Mouse (Mus musculus) embryonic stem cell, embryonic (primary cell): ENCODE measurements at regions not wholly inside any gene's neighbourhood (a gene's known extent, or its start where the extent isn't known, plus 50 kb on each side); places are given as distances from the start of the nearest gene placed in this dataset.

ENCODE experiments used
- CTCF ChIA-PET, 4 experiments: fragments of 300-600 bp in 2 of 4; fragments of 350-600 bp in 2 of 4; sonication (Branson Sonifier 250); formaldehyde crosslinking; loops; one replicate each; lab custom pipeline; 2022; ENCODE audit warnings: inconsistent platforms in 2 of 4; lab: Charles Lee
- POLR2A ChIA-PET, 4 experiments: fragments of 300-600 bp in 2 of 4; fragments of 350-600 bp in 2 of 4; sonication (Branson Sonifier 250); formaldehyde crosslinking; loops; one replicate each; lab custom pipeline; 2022; ENCODE audit warnings: antibody characterized with exemption in 4 of 4, inconsistent platforms in 1 of 4; lab: Charles Lee

- ChIA-PET POLR2A (no interaction called here), CTCF (no interaction called here)
Observed at GRCm38 (mm10) chr1:92386752-92387151, 86.9 kb downstream of the Ndufa10 start.

GRCm38 (mm10) chr1:92384945-92385344 is 88.7 kb downstream of the Ndufa10 start:
- ChIA-PET CTCF (no interaction called here), POLR2A (no interaction called here)

GRCm38 (mm10) chr1:92383749-92384148 is 89.9 kb downstream of the Ndufa10 start:
- CTCF ChIA-PET: interaction anchor here in 2 of 4 experiments (0.6 kb wide), 2 partner anchors 41 to 138 kb away, joined by 3 to 7 read pairs; no protein-coding TSS in a partner anchor
- POLR2A ChIA-PET: interaction anchor here in 1 of 4 experiments (0.7 kb wide), 1 partner anchor 21 kb away, joined by 3 read pairs; no protein-coding TSS in a partner anchor

- ChIA-PET CTCF (interaction anchor here in 1 of 4 experiments (1.0 kb wide), 1 partner anchor 75 kb away, joined by 3 read pairs; no protein-coding TSS in a partner anchor), POLR2A (no interaction called here)
Observed at GRCm38 (mm10) chr1:92379510-92379886, 94.2 kb downstream of the Ndufa10 start.

GRCm38 (mm10) chr1:92378741-92379509 is 94.7 kb downstream of the Ndufa10 start:
- POLR2A ChIA-PET: no interaction called here
- CTCF ChIA-PET: interaction anchor here in 1 of 4 experiments (1.0 kb wide), 1 partner anchor 76 kb away, joined by 3 read pairs; no protein-coding TSS in a partner anchor

- CTCF ChIA-PET: no interaction called here
Observed at GRCm38 (mm10) chr1:92376456-92376855, 97.2 kb downstream of the Ndufa10 start.

GRCm38 (mm10) chr1:92372222-92372990 is 101.3 kb downstream of the Ndufa10 start:
- ChIA-PET CTCF (interaction anchor here in 2 of 4 experiments (0.5 to 0.9 kb wide), 2 partner anchors 12 to 384 kb away, joined by 3 read pairs; no protein-coding TSS in a partner anchor), POLR2A (interaction anchor here in 1 of 4 experiments (0.9 kb wide), 1 partner anchor 9 kb away, joined by 4 read pairs; no protein-coding TSS in a partner anchor)

More at GRCm38 (mm10) chr1:92376456-92376855, 97.2 kb downstream of the Ndufa10 start:
- POLR2A ChIA-PET: interaction anchor here in 1 of 4 experiments (0.6 kb wide), 1 partner anchor 262 kb away, joined by 6 read pairs; no protein-coding TSS in a partner anchor

- ChIA-PET CTCF (interaction anchor here in 2 of 4 experiments (0.5 to 0.9 kb wide), 2 partner anchors 11 to 383 kb away, joined by 3 read pairs; no protein-coding TSS in a partner anchor), POLR2A (interaction anchor here in 1 of 4 experiments (1.4 kb wide), 1 partner anchor 17 kb away, joined by 3 read pairs; no protein-coding TSS in a partner anchor)
Observed at GRCm38 (mm10) chr1:92371357-92371981, 102.2 kb downstream of the Ndufa10 start.

- ChIA-PET CTCF (no interaction called here), POLR2A (interaction anchor here in 1 of 4 experiments (0.6 to 1.4 kb wide), 2 partner anchors 16 to 525 kb away, joined by 3 read pairs; no protein-coding TSS in a partner anchor)
Observed at GRCm38 (mm10) chr1:92370842-92371241, 102.8 kb downstream of the Ndufa10 start.

GRCm38 (mm10) chr1:92369972-92370371 is 103.7 kb downstream of the Ndufa10 start:
- CTCF ChIA-PET: no interaction called here

GRCm38 (mm10) chr1:92366249-92366648 is 107.4 kb downstream of the Ndufa10 start:
- CTCF ChIA-PET: interaction anchor here in 1 of 4 experiments (0.8 kb wide), 1 partner anchor 404 kb away, joined by 3 read pairs; no protein-coding TSS in a partner anchor
- POLR2A ChIA-PET: interaction anchor here in 3 of 4 experiments (1.0 to 2.5 kb wide), 6 partner anchors 17 to 391 kb away, joined by 3 to 8 read pairs (median 5); partner anchors contain the start of gene Ndufa10 (in 2 of the 3)

More at GRCm38 (mm10) chr1:92369972-92370371, 103.7 kb downstream of the Ndufa10 start:
- POLR2A ChIA-PET: interaction anchor here in 1 of 4 experiments (0.6 kb wide), 1 partner anchor 525 kb away, joined by 3 read pairs; no protein-coding TSS in a partner anchor

- ChIA-PET POLR2A (interaction anchor here in 3 of 4 experiments (0.8 to 2.5 kb wide), 8 partner anchors 10 to 391 kb away, joined by 3 to 9 read pairs (median 5); partner anchors contain the start of gene Ndufa10 (in 2 of the 3)), CTCF (interaction anchor here in 1 of 4 experiments (0.8 kb wide), 1 partner anchor 403 kb away, joined by 3 read pairs; no protein-coding TSS in a partner anchor)
Observed at GRCm38 (mm10) chr1:92365366-92366075, 108.1 kb downstream of the Ndufa10 start.

- ChIA-PET CTCF (interaction anchor here in 2 of 4 experiments (1.2 to 2.1 kb wide), 3 partner anchors 13 to 399 kb away, joined by 3 to 5 read pairs (median 5); no protein-coding TSS in a partner anchor), POLR2A (interaction anchor here in 1 of 4 experiments (0.6 to 1.1 kb wide), 3 partner anchors 57 to 125 kb away, joined by 3 read pairs; no protein-coding TSS in a partner anchor)
Observed at GRCm38 (mm10) chr1:92361677-92362076, 112.0 kb downstream of the Ndufa10 start.

GRCm38 (mm10) chr1:92360255-92360654 is 113.4 kb downstream of the Ndufa10 start:
- POLR2A ChIA-PET: interaction anchor here in 2 of 4 experiments (0.9 to 2.4 kb wide), 6 partner anchors 12 to 182 kb away, joined by 3 to 7 read pairs (median 3); partner anchors contain the start of gene Ndufa10 (in 1 of the 2)
- CTCF ChIA-PET: interaction anchor here (0.6 to 2.1 kb wide), 22 partner anchors 10 to 648 kb away, joined by 3 to 7 read pairs (median 3); partner anchors contain the start of gene Ndufa10 (in 2 of the 4)

- ChIA-PET POLR2A (interaction anchor here in 2 of 4 experiments (2.3 to 2.4 kb wide), 2 partner anchors 11 to 73 kb away, joined by 7 read pairs; no protein-coding TSS in a partner anchor), CTCF (interaction anchor here in 3 of 4 experiments (0.6 to 1.6 kb wide), 6 partner anchors 11 to 629 kb away, joined by 3 to 4 read pairs (median 3); no protein-coding TSS in a partner anchor)
Observed at GRCm38 (mm10) chr1:92359473-92359872, 114.2 kb downstream of the Ndufa10 start.

- CTCF ChIA-PET: interaction anchor here in 3 of 4 experiments (0.7 to 1.4 kb wide), 4 partner anchors 10 to 641 kb away, joined by 3 read pairs; no protein-coding TSS in a partner anchor
- POLR2A ChIA-PET: interaction anchor here in 2 of 4 experiments (2.3 to 2.4 kb wide), 3 partner anchors 10 to 73 kb away, joined by 5 to 7 read pairs (median 7); no protein-coding TSS in a partner anchor
Observed at GRCm38 (mm10) chr1:92358758-92359287, 114.8 kb downstream of the Ndufa10 start.
